Mouse (Mus musculus) G1E (cell line): ENCODE measurements around the gene Spsb3.

Source experiments
- CTCF ChIP-seq: IDR thresholded peaks from 2 replicates; pipeline ENCODE4 v1.5.1; 2012; ENCODE audit warnings: low read depth, low read length, inconsistent platforms, mixed read lengths
- GATA1 ChIP-seq: IDR thresholded peaks from 2 replicates; pipeline ENCODE4 v1.6.1; 2012; ENCODE audit warnings: borderline replicate concordance, low read length, inconsistent platforms, mixed read lengths

DNA sequence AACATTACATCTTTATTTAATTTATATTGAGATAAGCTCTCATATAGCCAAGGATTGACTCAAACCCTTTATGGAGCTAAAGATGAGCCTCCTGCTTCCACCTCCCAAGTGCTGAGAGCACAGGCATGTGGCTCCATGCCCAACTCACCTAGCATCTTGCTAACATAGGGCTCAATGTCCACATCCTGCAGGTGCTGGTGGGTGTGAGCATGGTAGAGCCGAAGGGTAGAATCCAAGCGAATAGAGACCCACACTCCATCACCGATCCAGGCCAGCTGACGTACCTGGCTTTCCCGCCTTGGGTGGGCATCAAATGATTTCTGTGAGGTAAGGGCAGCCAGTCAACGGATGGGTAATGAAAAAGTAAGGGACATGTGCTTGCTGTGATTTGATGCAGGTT lies 13.6 kb downstream of the Spsb3 start:
- TF ChIP-seq CTCF (no peak), GATA1 (no peak)
